Mouse (Mus musculus) CH12.LX (cell line): ENCODE data around the gene Rap1gds1. TPM values are rescaled to one million over a fixed set of nuclear protein-coding genes. Genes with fewer than 3 reads are reported as not detected.

Source experiments
- DNase-seq: peaks from one replicate; pipeline ENCODE4 v3.0.0-alpha.2; 2013; ENCODE audit errors: extremely low read depth
- H3K27ac ChIP-seq: 2 replicates; pipeline ENCODE4 v1.5.1; 2012; ENCODE audit warnings: low read depth, mild to moderate bottlenecking, control low read depth, moderate library complexity; ENCODE audit not compliant: insufficient read depth
- H3K27me3 ChIP-seq: replicated peaks from 2 replicates; pipeline ENCODE3; 2012; ENCODE audit warnings: inconsistent platforms
- H3K36me3 ChIP-seq, 2 experiments: replicated peaks in 1 of 2; 2 replicates each; pipeline versions ENCODE3 to v1.6.1; 2012; ENCODE audit warnings: inconsistent platforms in 1 of 2, low read length in 1 of 2, mild to moderate bottlenecking in 1 of 2, mixed read lengths in 1 of 2, moderate library complexity in 1 of 2; ENCODE audit not compliant: control insufficient read depth in 1 of 2, insufficient read depth in 1 of 2
- H3K4me1 ChIP-seq, 2 experiments: 2 replicates each; pipeline ENCODE4 v1.6.1; 2012; ENCODE audit warnings: inconsistent platforms in 1 of 2, moderate library complexity in 1 of 2; ENCODE audit not compliant: insufficient read depth in 2 of 2, control insufficient read depth in 1 of 2
- H3K4me2 ChIP-seq: 2 replicates; pipeline ENCODE4 v1.6.1; 2012; ENCODE audit warnings: low read depth, mild to moderate bottlenecking, control low read depth; ENCODE audit not compliant: poor library complexity, insufficient read depth, severe bottlenecking
- H3K4me3 ChIP-seq, 3 experiments: fragments of 150-350 bp in 1 of 3; sonication (generic) in 1 of 3; replicated peaks in 1 of 3; 2 replicates each; pipeline versions ENCODE3 to v1.5.1; 2011 to 2012; ENCODE audit warnings: low read depth in 2 of 3, low read length in 2 of 3, mild to moderate bottlenecking in 2 of 3, moderate library complexity in 2 of 3, control low read depth in 1 of 3, improper control_type of control experiment in 1 of 3, inconsistent platforms in 1 of 3, mixed read lengths in 1 of 3; ENCODE audit not compliant: poor library complexity in 1 of 3
- H3K79me2 ChIP-seq: replicated peaks from 2 replicates; pipeline ENCODE4 v1.6.1; 2012; ENCODE audit warnings: mild to moderate bottlenecking, moderate library complexity; ENCODE audit not compliant: control insufficient read depth, poor library complexity, insufficient read depth, severe bottlenecking; ENCODE audit errors: extremely low read depth
- H3K9ac ChIP-seq: 2 replicates; pipeline ENCODE4 v1.6.1; 2012; ENCODE audit warnings: low read depth, mild to moderate bottlenecking, control low read depth, moderate library complexity; ENCODE audit not compliant: insufficient read depth
- H3K9me3 ChIP-seq: replicated peaks from 2 replicates; pipeline ENCODE3; 2012; ENCODE audit warnings: low read length, inconsistent platforms, mixed read lengths
- E2F4 ChIP-seq: IDR thresholded peaks from 2 replicates; pipeline ENCODE4 v1.6.1; 2011; ENCODE audit warnings: low read depth, low read length, improper control_type of control experiment; ENCODE audit not compliant: insufficient replicate concordance
- ETS1 ChIP-seq: conservative IDR thresholded peaks from 2 replicates; pipeline ENCODE4 v1.6.1; 2012; ENCODE audit warnings: low read depth, mild to moderate bottlenecking, inconsistent platforms, low read length, improper control_type of control experiment, moderate library complexity
- GABPA ChIP-seq: IDR thresholded peaks from 2 replicates; pipeline ENCODE4 v1.6.1; 2012; ENCODE audit warnings: low read depth, low read length, improper control_type of control experiment, inconsistent platforms; ENCODE audit not compliant: insufficient replicate concordance
- JUN ChIP-seq: IDR thresholded peaks from 2 replicates; pipeline ENCODE4 v1.6.1; 2011; ENCODE audit warnings: low read depth, mild to moderate bottlenecking, low read length, improper control_type of control experiment, moderate library complexity; ENCODE audit not compliant: insufficient read depth
- JUND ChIP-seq: conservative IDR thresholded peaks from 2 replicates; pipeline ENCODE4 v1.6.1; 2011; ENCODE audit warnings: low read depth, low read length, improper control_type of control experiment
- MAFK ChIP-seq: IDR thresholded peaks from 2 replicates; pipeline ENCODE4 v1.6.1; 2011; ENCODE audit warnings: low read length, improper control_type of control experiment; ENCODE audit not compliant: insufficient replicate concordance
- MEF2A ChIP-seq: IDR thresholded peaks from 2 replicates; pipeline ENCODE4 v1.6.1; 2014; ENCODE audit warnings: low read depth, mild to moderate bottlenecking, inconsistent platforms, low read length, improper control_type of control experiment, borderline replicate concordance
- MXI1 ChIP-seq: IDR thresholded peaks from 2 replicates; pipeline ENCODE4 v1.6.1; 2011; ENCODE audit warnings: mild to moderate bottlenecking, low read depth, low read length, improper control_type of control experiment
- NRF1 ChIP-seq: IDR thresholded peaks from 2 replicates; pipeline ENCODE4 v1.6.1; 2014; ENCODE audit warnings: low read depth, mild to moderate bottlenecking, inconsistent platforms, low read length, improper control_type of control experiment, moderate library complexity
- PAX5 ChIP-seq: IDR thresholded peaks from 2 replicates; pipeline ENCODE4 v1.6.1; 2012; ENCODE audit warnings: low read length, inconsistent platforms, mixed read lengths
- POLR2A ChIP-seq: IDR thresholded peaks from 2 replicates; pipeline ENCODE4 v1.6.1; 2011; ENCODE audit warnings: low read depth, mild to moderate bottlenecking, improper control_type of control experiment, low read length
- POLR2AphosphoS2 ChIP-seq: IDR thresholded peaks from 2 replicates; pipeline ENCODE4 v1.6.1; 2011; ENCODE audit warnings: low read depth, low read length, improper control_type of control experiment
- RAD21 ChIP-seq: IDR thresholded peaks from 2 replicates; pipeline ENCODE4 v1.6.1; 2011; ENCODE audit warnings: low read depth, mild to moderate bottlenecking, low read length, improper control_type of control experiment, moderate library complexity
- SIN3A ChIP-seq: IDR thresholded peaks from 2 replicates; pipeline ENCODE4 v1.6.1; 2012; ENCODE audit warnings: low read length, improper control_type of control experiment, inconsistent platforms
- TBP ChIP-seq: conservative IDR thresholded peaks from 2 replicates; pipeline ENCODE4 v1.6.1; 2011; ENCODE audit warnings: low read depth, low read length, improper control_type of control experiment
- USF2 ChIP-seq: conservative IDR thresholded peaks from 2 replicates; pipeline ENCODE4 v1.6.1; 2011; ENCODE audit warnings: low read depth, low read length, improper control_type of control experiment
- ZKSCAN1 ChIP-seq: IDR thresholded peaks from 2 replicates; pipeline ENCODE4 v1.6.1; 2012; ENCODE audit warnings: low read depth, inconsistent platforms, low read length, improper control_type of control experiment, borderline replicate concordance
- ZMIZ1 ChIP-seq: IDR thresholded peaks from 2 replicates; pipeline ENCODE4 v1.6.1; 2012; ENCODE audit warnings: low read depth, mild to moderate bottlenecking, inconsistent platforms, low read length, improper control_type of control experiment
- dilution Hi-C: fragments of 300-500 bp; cut with MboI; formaldehyde crosslinking; loops from 2 replicates; pipeline ENCODE4 v1.14.3; 2020; ENCODE audit warnings: low sequenced_read_pairs; ENCODE audit not compliant: extremely low pct_unique_long_range_greater_than_20kb, extremely low pct_ligation_motif_present
- in situ Hi-C: fragments of 300-500 bp; cut with MboI; formaldehyde crosslinking; loops from 3 replicates; pipeline ENCODE4 v1.14.3; 2019; ENCODE audit warnings: low sequenced_read_pairs, low pct_ligation_motif_present, low pct_unique_long_range_greater_than_20kb, mixed read lengths
- polyA plus RNA-seq: library from polyadenylated mRNA; unstranded; fragments of >175 nt; gene quantifications from 2 replicates; pipeline ENCODE4 v1.2.1, GENCODE M21; 2012; ENCODE audit warnings: low read depth; ENCODE audit not compliant: insufficient read length
- total RNA-seq, 2 experiments: library from RNA; depleted of rRNA; stranded (reverse); fragments of 300-350 nt in 1 of 2; fragments of >200 nt in 1 of 2; gene quantifications; 2 replicates each; pipeline ENCODE4 v1.2.3; 2012 to 2014

Rap1gds1 gene
- total and polyA plus RNA-seq, 3 experiments, result 24.4 to 36.7 (median 26.3) TPM

DNA sequence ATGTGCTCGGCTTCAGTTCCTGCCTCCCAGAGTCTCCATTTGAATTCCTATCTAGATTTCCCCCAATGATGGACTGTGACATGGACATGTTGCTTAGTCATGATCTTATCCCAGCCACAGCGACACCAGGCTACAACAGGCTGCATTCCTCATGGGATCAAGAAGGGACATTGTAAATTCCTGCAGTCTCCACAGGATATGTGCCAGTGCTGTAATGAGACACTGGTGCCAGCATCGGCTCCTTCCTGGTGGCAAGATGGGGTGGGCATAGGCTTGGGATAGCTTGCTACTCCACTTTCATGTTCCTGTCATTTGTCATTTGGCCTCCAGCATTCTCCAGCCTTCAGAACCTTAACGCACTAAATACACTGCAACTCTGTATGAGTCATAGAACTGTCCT, 158.0 kb downstream of the Rap1gds1 start:
- in situ Hi-C loops, result loop anchor here (25.0 kb wide), 1 partner anchor 305 kb away; no protein-coding TSS in a partner anchor

DNA sequence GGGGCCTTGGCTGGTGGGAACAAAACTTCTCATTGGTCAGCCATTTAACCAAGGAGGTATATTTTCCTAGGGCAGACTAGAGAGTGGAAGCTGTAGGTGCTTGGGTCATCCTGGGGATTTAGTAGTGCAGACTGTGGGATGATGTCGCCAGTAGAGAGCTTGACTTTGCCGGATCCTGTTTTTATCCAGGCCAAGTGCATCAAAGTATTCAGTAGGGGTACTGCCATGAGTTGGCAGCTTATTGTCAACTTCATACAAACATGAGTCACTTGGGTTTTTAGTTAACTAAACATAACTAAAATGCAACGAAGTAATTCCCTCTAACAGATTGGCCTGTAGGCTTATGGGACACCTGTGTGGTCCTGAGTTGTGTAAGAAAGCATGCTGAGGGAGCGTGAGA, 158.4 kb downstream of the Rap1gds1 start:
- Histone ChIP-seq H3K4me1 (peaks cover 0 to 3% of the 10 kb centered on the region in 2 experiments; a peak in 2 of 4 replicates), H3K9me3 (no peaks in the 10 kb centered on the region), H3K36me3 (no peaks in the 10 kb centered on the region), H3K27me3 (no peaks in the 10 kb centered on the region), H3K4me2 (no peak overlapping the region), H3K4me3 (no peak overlapping the region), H3K79me2 (no peaks in the 10 kb centered on the region), H3K27ac (no peak overlapping the region), H3K9ac (no peak overlapping the region)
- dilution Hi-C loops (no loop called here), in situ Hi-C loops (loop anchor here (25.0 kb wide), 1 partner anchor 304 kb away; no protein-coding TSS in a partner anchor)
- DNase-seq, result no peak
- TF ChIP-seq POLR2AphosphoS2, result no peak
- TF ChIP-seq SIN3A, result no peak
- no peak for TF ChIP-seq ZKSCAN1
- TF ChIP-seq JUND, result no peak
- TF ChIP-seq PAX5, result no peak
- no peak for TF ChIP-seq RAD21
- TF ChIP-seq NRF1, result no peak
- no peak for TF ChIP-seq USF2
- no peak for TF ChIP-seq TBP
- TF ChIP-seq ZMIZ1, result no peak
- TF ChIP-seq MAFK, result no peak
- TF ChIP-seq GABPA, result no peak
- TF ChIP-seq JUN, result no peak
- TF ChIP-seq ETS1, result no peak
- no peak for TF ChIP-seq MXI1

More for the DNA sequence above, 158.0 kb downstream of the Rap1gds1 start:
- Histone ChIP-seq H3K9ac (no peak overlapping the region), H3K4me3 (no peak overlapping the region), H3K4me2 (no peak overlapping the region), H3K79me2 (no peaks in the 10 kb centered on the region), H3K27me3 (no peaks in the 10 kb centered on the region), H3K27ac (no peak overlapping the region), H3K36me3 (no peaks in the 10 kb centered on the region), H3K4me1 (peaks cover 0 to 3% of the 10 kb centered on the region in 2 experiments; a peak in 2 of 4 replicates), H3K9me3 (no peaks in the 10 kb centered on the region)
- dilution Hi-C loops, result no loop called here
- DNase-seq, result no peak
- TF ChIP-seq GABPA (no peak), TBP (no peak), POLR2AphosphoS2 (no peak), E2F4 (no peak), JUN (no peak), ZMIZ1 (no peak), POLR2A (no peak), MEF2A (no peak)
